ENCODE assay signal across 18 mouse cellular contexts in genomic region chr11:74708781-74709180, GRCm38 (mm10).
"Had no signal": no experiment of that assay in that cellular context is flagged by ENCODE, and none has a peak within 500 bp of the region (broad histone marks: within the 10 kb centered on the region; RNA-seq: fewer than 3 reads in every experiment).

No protein-coding gene starts in this region.

- H3K4me2 ChIP-seq: lung, embryonic 14.5 days; midbrain, embryonic 12.5 days; neural tube, embryonic 13.5 days; neural tube, embryonic 15.5 days had no signal

- H3K4me3 ChIP-seq: midbrain, embryonic 12.5 days; myocyte; neural tube, embryonic 13.5 days; neural tube, embryonic 15.5 days had no signal

- H3K9me3 ChIP-seq: midbrain, embryonic 12.5 days; neural tube, embryonic 13.5 days; neural tube, embryonic 15.5 days had no signal

- ATAC-seq: midbrain, embryonic 16.5 days had no signal

- H3K9ac ChIP-seq: lung, embryonic 14.5 days; midbrain, embryonic 12.5 days; neural tube, embryonic 13.5 days; neural tube, embryonic 15.5 days had no signal

- H3K36me3 ChIP-seq: neural tube, embryonic 13.5 days; neural tube, embryonic 15.5 days had no signal

- H3K27me3 ChIP-seq: midbrain, embryonic 12.5 days; neural tube, embryonic 13.5 days; neural tube, embryonic 15.5 days had no signal

- H3K27ac ChIP-seq: midbrain, embryonic 12.5 days; neural tube, embryonic 13.5 days; neural tube, embryonic 15.5 days had no signal

- DNase-seq: lung, adult 18-20 months; lung, embryonic 14.5 days; lung, postnatal 10 days; lung, postnatal 4 days; midbrain, embryonic 14.5 days; retina, postnatal 1 day; right cerebral cortex, adult 18-20 months; right cerebral cortex, postnatal 25 days; right cerebral cortex, postnatal 4 days; spleen, adult 18-20 months; thymus, adult 18-20 months; thymus, postnatal 14 days; thymus, postnatal 36 days had no signal
